15 mouse cellular contexts compared by ENCODE assay signal in genomic region chr19:25382494-25382893, GRCm38 (mm10).
DNase-seq lines count a peak whose midpoint lies in the region; ATAC-seq lines count a peak whose summit lies in the region.
"Had no signal": no experiment of that assay in that cellular context is flagged by ENCODE, and none has a peak within 500 bp of the region (broad histone marks: within the 10 kb centered on the region; RNA-seq: fewer than 3 reads in every experiment).

No protein-coding gene starts in this region.

- H3K9ac ChIP-seq in heart, embryonic 12.5 days, result peak overlapping the region; percentile 54; the same call in 1 of the 2 replicates
- no peak overlapping the region for H3K9ac ChIP-seq in lung, embryonic 15.5 days
- H3K9ac ChIP-seq in limb, embryonic 13.5 days, result no peak overlapping the region
- no peak overlapping the region for H3K9ac ChIP-seq in stomach, embryonic 14.5 days (replicated peaks; ENCODE audit: low read depth, low read length)
- H3K9ac ChIP-seq in forebrain, embryonic 14.5 days (ENCODE audit: low read length), result no peak overlapping the region
- H3K9ac ChIP-seq: neural tube, embryonic 15.5 days had no signal

- peak overlapping the region; percentile 60 for H3K4me2 ChIP-seq in heart, embryonic 12.5 days
- H3K4me2 ChIP-seq in lung, embryonic 15.5 days, result peak overlapping the region; percentile 34
- no peak overlapping the region for H3K4me2 ChIP-seq in limb, embryonic 13.5 days (replicated peaks)
- H3K4me2 ChIP-seq in stomach, embryonic 14.5 days (replicated peaks; ENCODE audit: low read depth, low read length), result no peak overlapping the region; the same call in 1 of the 2 replicates
- H3K4me2 ChIP-seq in forebrain, embryonic 14.5 days (ENCODE audit: low read length), result no peak overlapping the region
- H3K4me2 ChIP-seq: neural tube, embryonic 15.5 days had no signal

- peak overlapping the region; percentile 92 for H3K27ac ChIP-seq in heart, embryonic 12.5 days (ENCODE audit: poor library complexity, severe bottlenecking)
- peak overlapping the region; percentile 46; the same call in 1 of the 2 replicates for H3K27ac ChIP-seq in lung, embryonic 15.5 days
- peak overlapping the region; percentile 39; the same call in 1 of the 2 replicates for H3K27ac ChIP-seq in limb, embryonic 13.5 days
- H3K27ac ChIP-seq in stomach, embryonic 14.5 days (ENCODE audit: low read length), result peak overlapping the region; percentile 73; the same call in 1 of the 2 replicates
- H3K27ac ChIP-seq in forebrain, embryonic 14.5 days (ENCODE audit: low read depth, low read length), result no peak overlapping the region
- H3K27ac ChIP-seq: macrophage had no signal

- ATAC-seq in heart, embryonic 12.5 days (ENCODE audit: insufficient number of reproducible peaks, low FRiP score), result no peak
- ATAC-seq in lung, embryonic 15.5 days (ENCODE audit: borderline replicate concordance, extremely low read depth, low FRiP score, low TSS enrichment), result no peak
- ATAC-seq in limb, embryonic 13.5 days (ENCODE audit: low FRiP score, low read depth), result no peak
- ATAC-seq in stomach, embryonic 14.5 days (ENCODE audit: insufficient number of reproducible peaks, insufficient read depth, low FRiP score, low read depth), result no peak
- ATAC-seq in forebrain, embryonic 14.5 days, result no peak
- ATAC-seq: hindbrain, embryonic 16.5 days had no signal

- H3K4me1 ChIP-seq in heart, embryonic 12.5 days (replicated peaks), result peaks cover 59% of the 10 kb centered on the region
- peaks cover 36% of the 10 kb centered on the region for H3K4me1 ChIP-seq in lung, embryonic 15.5 days
- H3K4me1 ChIP-seq in limb, embryonic 13.5 days, result peaks cover 47% of the 10 kb centered on the region
- peaks cover 19% of the 10 kb centered on the region; the same call in 1 of the 2 replicates for H3K4me1 ChIP-seq in stomach, embryonic 14.5 days (ENCODE audit: control insufficient read depth, insufficient read depth, low read length)
- H3K4me1 ChIP-seq in forebrain, embryonic 14.5 days (ENCODE audit: control insufficient read depth, insufficient read depth, low read length), result 0 out of 2 replicates have a peak, but pooled peaks cover 5% of the 10 kb centered on the region

- intact Hi-C loops in heart, postnatal 10 days (cut with DNase I), result no loop called here

- H3K27me3 ChIP-seq in heart, embryonic 12.5 days (replicated peaks), result no peaks in the 10 kb centered on the region
- H3K27me3 ChIP-seq in lung, embryonic 15.5 days, result no peaks in the 10 kb centered on the region
- H3K27me3 ChIP-seq in limb, embryonic 13.5 days, result no peaks in the 10 kb centered on the region
- no peaks in the 10 kb centered on the region for H3K27me3 ChIP-seq in stomach, embryonic 14.5 days (ENCODE audit: control insufficient read depth, insufficient read depth, low read length)
- no peaks in the 10 kb centered on the region for H3K27me3 ChIP-seq in forebrain, embryonic 14.5 days (replicated peaks; ENCODE audit: control insufficient read depth, insufficient read depth, low read length)
- H3K27me3 ChIP-seq: neural tube, embryonic 15.5 days had no signal

- no peak for DNase-seq in heart, postnatal 10 days
- no peak for DNase-seq in lung, postnatal 14 days
- no peak for DNase-seq in left cerebral cortex, adult 8-10 months (ENCODE audit: low spot score in 2 of 2)
- no peak for DNase-seq in forebrain, embryonic 14.5 days (ENCODE audit: low spot score)
- DNase-seq: B cell, adult 2 months; cerebellum, adult 8-10 months; gastrocnemius, postnatal 14 days; thymus, adult 2 months had no signal

- H3K9me3 ChIP-seq in heart, embryonic 12.5 days (replicated peaks), result no peaks in the 10 kb centered on the region
- H3K9me3 ChIP-seq in lung, embryonic 15.5 days, result no peaks in the 10 kb centered on the region
- no peaks in the 10 kb centered on the region for H3K9me3 ChIP-seq in limb, embryonic 13.5 days
- no peaks in the 10 kb centered on the region for H3K9me3 ChIP-seq in stomach, embryonic 14.5 days (ENCODE audit: control insufficient read depth, low read depth, low read length)
- no peaks in the 10 kb centered on the region for H3K9me3 ChIP-seq in forebrain, embryonic 14.5 days (replicated peaks; ENCODE audit: control insufficient read depth, low read length)
- H3K9me3 ChIP-seq: neural tube, embryonic 15.5 days had no signal

- peaks cover 12% of the 10 kb centered on the region for H3K36me3 ChIP-seq in heart, embryonic 12.5 days
- no peaks in the 10 kb centered on the region for H3K36me3 ChIP-seq in lung, embryonic 15.5 days
- no peaks in the 10 kb centered on the region for H3K36me3 ChIP-seq in limb, embryonic 13.5 days
- H3K36me3 ChIP-seq in stomach, embryonic 14.5 days (ENCODE audit: control insufficient read depth, insufficient read depth, low read length), result no peaks in the 10 kb centered on the region
- no peaks in the 10 kb centered on the region for H3K36me3 ChIP-seq in forebrain, embryonic 14.5 days (ENCODE audit: control insufficient read depth, insufficient read depth, low read length)
- H3K36me3 ChIP-seq: neural tube, embryonic 15.5 days had no signal

- 34% methylated on average over 6 of the region's 6 CpGs for WGBS in heart, embryonic 12.5 days
- WGBS in lung, embryonic 15.5 days, result 42% methylated on average over 6 of the region's 6 CpGs
- 81% methylated on average over 6 of the region's 6 CpGs for WGBS in limb, embryonic 13.5 days
- 60% methylated on average over 6 of the region's 6 CpGs for WGBS in stomach, embryonic 14.5 days
- 91% methylated on average over 6 of the region's 6 CpGs for WGBS in forebrain, embryonic 14.5 days

- peak overlapping the region; percentile 13 for H3K4me3 ChIP-seq in heart, embryonic 12.5 days
- no peak overlapping the region for H3K4me3 ChIP-seq in lung, embryonic 15.5 days
- H3K4me3 ChIP-seq in limb, embryonic 13.5 days, result no peak overlapping the region
- no peak overlapping the region for H3K4me3 ChIP-seq in stomach, embryonic 14.5 days (ENCODE audit: low read depth, low read length)
- no peak overlapping the region for H3K4me3 ChIP-seq in forebrain, embryonic 14.5 days (ENCODE audit: low read depth, low read length)
- H3K4me3 ChIP-seq: neural tube, embryonic 15.5 days had no signal

Comparison
In these comparisons a context has a peak if more than half of its experiments do, and no peak if none do; other contexts are left out.
1. H3K4me2 ChIP-seq: peak in heart, embryonic 12.5 days (single experiment) and lung, embryonic 15.5 days (single experiment); none in limb, embryonic 13.5 days (single experiment), stomach, embryonic 14.5 days (single experiment) and forebrain, embryonic 14.5 days (single experiment).